Mouse (Mus musculus): Measurements from ENCODE around the gene Dzip3.

DNA sequence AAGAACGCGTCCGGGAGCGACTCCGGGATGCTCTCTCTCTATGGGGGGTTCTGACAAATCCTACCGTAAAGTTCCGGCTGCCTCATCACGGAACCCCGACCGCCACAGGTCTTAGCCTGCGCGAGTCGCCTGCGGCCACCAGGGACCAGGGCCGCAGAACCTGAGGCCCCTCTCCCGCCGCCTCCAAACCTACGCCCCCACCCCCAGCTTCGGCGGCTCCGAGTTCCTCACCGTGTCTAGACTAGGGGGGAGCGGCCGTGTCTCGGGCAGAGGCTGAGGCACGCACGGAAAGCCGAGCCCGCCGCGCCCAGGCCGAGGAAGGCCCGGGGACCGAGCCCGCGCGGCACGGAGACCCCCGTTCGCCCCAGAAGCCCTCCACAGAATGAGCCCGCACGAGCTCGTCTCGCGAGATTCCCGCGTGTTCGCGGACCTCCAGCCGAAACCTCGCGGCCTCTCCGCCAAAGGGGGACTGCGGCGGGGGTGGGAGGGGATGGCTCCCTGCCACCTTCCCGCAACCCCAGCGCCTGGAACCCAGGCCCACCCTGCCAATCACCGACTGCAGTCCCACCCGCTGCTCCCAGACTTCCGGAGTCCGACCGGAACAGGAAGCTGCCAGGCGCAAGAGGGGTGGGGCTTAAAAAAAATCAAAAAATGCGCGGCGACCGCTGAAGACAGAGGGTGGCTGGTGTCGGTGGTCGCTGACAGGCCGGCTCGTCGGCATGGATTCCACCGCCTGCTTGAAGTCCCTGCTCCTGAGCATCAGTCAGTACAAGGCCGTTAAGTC is at the start of gene Dzip3, which contains the start of gene Cip2a:
- peak; percentile 75; the same call in 1 of the 2 replicates for TF ChIP-seq POLR2A (IDR thresholded peaks at IDR 0.05; ENCODE audit: borderline replicate concordance, control insufficient read depth, low read depth, low read length)
- no peak for TF ChIP-seq CTCF (IDR thresholded peaks at IDR 0.05; ENCODE audit: control insufficient read depth, insufficient read depth, low read length)

Measured in bone marrow, adult 2 months (tissue).